ENCODE assay signal across 12 mouse cellular contexts in the genomic region with DNA sequence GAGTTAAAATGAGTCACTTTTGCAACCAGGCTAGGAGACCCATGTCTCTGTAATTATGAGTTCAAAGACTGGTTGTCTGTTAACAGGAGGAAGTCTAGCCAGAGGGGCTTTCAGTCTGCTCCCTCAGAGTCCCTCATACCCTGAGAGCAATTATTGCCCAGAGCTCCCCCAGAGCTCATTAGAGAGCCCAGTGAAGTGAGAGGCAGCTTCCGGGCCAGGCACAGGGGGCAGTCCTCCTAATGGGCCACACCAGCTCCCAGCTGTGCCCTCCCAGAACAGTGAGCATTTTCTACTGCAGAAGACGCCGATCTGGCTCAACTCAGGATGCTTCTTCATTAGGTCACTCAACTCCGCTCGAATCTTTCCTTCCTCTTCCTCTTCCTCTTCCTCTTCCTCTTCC.
DNase-seq lines count a peak whose midpoint lies in the region; ATAC-seq and TF ChIP-seq lines count a peak whose summit lies in the region.
"Had no signal": no experiment of that assay in that cellular context is flagged by ENCODE, and none has a peak within 500 bp of the region (broad histone marks: within the 10 kb centered on the region; RNA-seq: fewer than 3 reads in every experiment).

No protein-coding gene starts in this region.

- no peak for ATAC-seq in liver, postnatal 0 days
- ATAC-seq: liver, embryonic 12.5 days had no signal

- intact Hi-C loops in left cerebral cortex, postnatal 4 days (cut with DNase I), result no loop called here
- intact Hi-C loops in gastrocnemius, adult 2 months (cut with DNase I), result no loop called here

- peaks cover 11% of the 10 kb centered on the region for H3K27me3 ChIP-seq in forebrain, embryonic 10.5 days (ENCODE audit: poor library complexity, severe bottlenecking)
- H3K27me3 ChIP-seq in limb, embryonic 10.5 days (ENCODE audit: low read depth, poor library complexity, severe bottlenecking), result no peaks in the 10 kb centered on the region
- no peaks in the 10 kb centered on the region for H3K27me3 ChIP-seq in liver, postnatal 0 days (ENCODE audit: insufficient read depth, low read length)
- H3K27me3 ChIP-seq: embryonic facial prominence, embryonic 13.5 days; liver, embryonic 12.5 days had no signal

- WGBS in forebrain, embryonic 10.5 days, result 37% methylated on average over 5 of the region's 5 CpGs
- 16% methylated on average over 5 of the region's 5 CpGs for WGBS in limb, embryonic 10.5 days
- WGBS in liver, postnatal 0 days (ENCODE audit: insufficient replicate concordance), result 45% methylated on average over 5 of the region's 5 CpGs

- DNase-seq in left cerebral cortex, postnatal 4 days, result peak; percentile 48
- DNase-seq in left cerebral cortex, adult 8-10 months (ENCODE audit: low spot score in 2 of 2), result no peak
- peak; percentile 50 for DNase-seq in forebrain, embryonic 10.5 days (ENCODE audit: extremely low spot score, low spot score)
- DNase-seq in limb, embryonic 10.5 days (ENCODE audit: low spot score), result peak; percentile 77
- DNase-seq in retina, embryonic 14.5 days (ENCODE audit: low spot score), result peak; percentile 83
- DNase-seq in gastrocnemius, adult 2 months, result no peak
- no peak for DNase-seq in liver, postnatal 0 days
- DNase-seq in ovary, postnatal 14 days (ENCODE audit: low spot score), result no peak
- DNase-seq: gastrocnemius, postnatal 10 days; heart, postnatal 14 days had no signal

- H3K9ac ChIP-seq in liver, postnatal 0 days (replicated peaks), result no peak overlapping the region
- H3K9ac ChIP-seq: embryonic facial prominence, embryonic 13.5 days; liver, embryonic 12.5 days had no signal

- no peaks in the 10 kb centered on the region for H3K36me3 ChIP-seq in forebrain, embryonic 10.5 days (replicated peaks)
- no peaks in the 10 kb centered on the region for H3K36me3 ChIP-seq in limb, embryonic 10.5 days
- no peaks in the 10 kb centered on the region for H3K36me3 ChIP-seq in liver, postnatal 0 days (replicated peaks; ENCODE audit: insufficient read depth, low read length)
- H3K36me3 ChIP-seq: embryonic facial prominence, embryonic 13.5 days; liver, embryonic 12.5 days had no signal

- no peak for TF ChIP-seq CTCF in gastrocnemius, adult 2 months (IDR thresholded peaks at IDR 0.05)
- TF ChIP-seq CTCF in liver, postnatal 0 days (IDR thresholded peaks at IDR 0.05; ENCODE audit: low read depth), result no peak

- H3K4me3 ChIP-seq in forebrain, embryonic 10.5 days, result no peak overlapping the region
- peak overlapping the region; percentile 25; the same call in 1 of the 2 replicates for H3K4me3 ChIP-seq in limb, embryonic 10.5 days
- no peak overlapping the region for H3K4me3 ChIP-seq in gastrocnemius, adult 2 months
- H3K4me3 ChIP-seq in liver, postnatal 0 days (ENCODE audit: low read depth, low read length), result no peak overlapping the region
- H3K4me3 ChIP-seq: embryonic facial prominence, embryonic 13.5 days; liver, embryonic 12.5 days had no signal

- no peaks in the 10 kb centered on the region; the same call in 1 of the 2 replicates for H3K9me3 ChIP-seq in forebrain, embryonic 10.5 days
- no peaks in the 10 kb centered on the region for H3K9me3 ChIP-seq in limb, embryonic 10.5 days (replicated peaks)
- H3K9me3 ChIP-seq in liver, postnatal 0 days (ENCODE audit: low read length), result no peaks in the 10 kb centered on the region
- H3K9me3 ChIP-seq: embryonic facial prominence, embryonic 13.5 days; liver, embryonic 12.5 days had no signal

- no peak for TF ChIP-seq EP300 in liver, postnatal 0 days (IDR thresholded peaks at IDR 0.05; ENCODE audit: low read depth)

- no peak overlapping the region for H3K4me2 ChIP-seq in liver, postnatal 0 days (ENCODE audit: low read depth, low read length)
- H3K4me2 ChIP-seq: embryonic facial prominence, embryonic 13.5 days; liver, embryonic 12.5 days had no signal

- peaks cover 32% of the 10 kb centered on the region for H3K4me1 ChIP-seq in forebrain, embryonic 10.5 days
- H3K4me1 ChIP-seq in limb, embryonic 10.5 days, result peaks cover 45% of the 10 kb centered on the region
- no peaks in the 10 kb centered on the region for H3K4me1 ChIP-seq in liver, postnatal 0 days (ENCODE audit: insufficient read depth)
- H3K4me1 ChIP-seq: liver, embryonic 12.5 days had no signal

- peak overlapping the region; percentile 62 for H3K27ac ChIP-seq in forebrain, embryonic 10.5 days
- peak overlapping the region; percentile 87 for H3K27ac ChIP-seq in limb, embryonic 10.5 days
- no peak overlapping the region for H3K27ac ChIP-seq in gastrocnemius, adult 2 months
- no peak overlapping the region for H3K27ac ChIP-seq in liver, postnatal 0 days (ENCODE audit: low read depth)
- H3K27ac ChIP-seq: embryonic facial prominence, embryonic 13.5 days; liver, embryonic 12.5 days had no signal

Comparison
In these comparisons a context has a peak if more than half of its experiments do, and no peak if none do; other contexts are left out.
1. DNase-seq: peak in left cerebral cortex, postnatal 4 days (single experiment), forebrain, embryonic 10.5 days (single experiment), limb, embryonic 10.5 days (single experiment) and retina, embryonic 14.5 days (single experiment); none in left cerebral cortex, adult 8-10 months (0 of 2), gastrocnemius, adult 2 months (single experiment), liver, postnatal 0 days (single experiment) and ovary, postnatal 14 days (single experiment).
2. H3K27ac ChIP-seq: peak in forebrain, embryonic 10.5 days (single experiment) and limb, embryonic 10.5 days (single experiment); none in gastrocnemius, adult 2 months (single experiment) and liver, postnatal 0 days (single experiment).